Mouse (Mus musculus): ENCODE data around the gene Aoah. TPM values are rescaled to one million over a fixed set of nuclear protein-coding genes. Genes with fewer than 3 reads are reported as not detected.
A peak's percentile ranks its signal among the peaks of the same experiment; 100 is the strongest.

The Aoah gene
- 0.25 and 0.87 TPM in 2 replicates for polyA plus RNA-seq (2015; fragmentation: Nextera tagmentation; extraction: Ambion mirVana)

GRCm38 (mm10) chr13:20793901-20794300, at the start of gene Aoah:
Gene Aoah, plus strand, starts transcription at chr13:20794113.
- 84% methylated on average over 4 of the region's 4 CpGs for WGBS
- Histone ChIP-seq H3K9ac (ENCODE audit: low read depth, low read length) (no peak within 1 kb of the TSS), H3K36me3 (ENCODE audit: control insufficient read depth, insufficient read depth, low read length) (no peaks in the 10 kb centered on the region), H3K27ac (ENCODE audit: low read depth, low read length) (no peak within 1 kb of the TSS), H3K9me3 (ENCODE audit: control insufficient read depth, low read length) (no peaks in the 10 kb centered on the region), H3K4me2 (ENCODE audit: low read length) (no peak within 1 kb of the TSS), H3K27me3 (replicated peaks; ENCODE audit: control insufficient read depth, insufficient read depth, low read length) (no peaks in the 10 kb centered on the region), H3K4me3 (ENCODE audit: low read length) (no peak within 1 kb of the TSS), H3K4me1 (ENCODE audit: control insufficient read depth, insufficient read depth, low read depth, low read length) (no peaks in the 10 kb centered on the region)
- ATAC-seq: no peak

DNA sequence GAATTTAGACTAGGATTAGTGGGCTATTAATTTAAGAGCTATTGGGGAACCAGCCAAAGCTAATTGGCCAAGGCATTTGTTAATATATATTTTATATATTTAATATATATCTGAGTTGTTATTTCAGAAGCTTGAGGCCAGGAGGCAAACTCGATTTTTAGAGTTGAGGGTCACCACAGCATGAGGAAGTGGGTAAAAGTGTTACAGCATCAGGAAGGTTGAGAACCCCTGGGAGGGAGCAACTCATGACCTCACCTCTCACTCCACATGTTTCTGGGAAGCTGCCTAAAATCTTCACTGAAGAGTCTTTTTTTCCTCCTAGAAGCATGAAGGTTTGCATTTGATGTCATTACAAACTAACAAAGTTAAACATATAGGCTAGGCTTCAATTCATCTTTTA, 39.1 kb upstream of the Aoah start:
- no peak overlapping the region for H3K27ac ChIP-seq (ENCODE audit: low read depth, low read length)
- no peaks in the 10 kb centered on the region for H3K36me3 ChIP-seq (ENCODE audit: control insufficient read depth, insufficient read depth, low read length)
- WGBS: 77% methylated on average over 1 of the region's 1 CpGs
- no peak overlapping the region for H3K4me2 ChIP-seq (ENCODE audit: low read length)
- H3K9me3 ChIP-seq (ENCODE audit: control insufficient read depth, low read length): no peaks in the 10 kb centered on the region
- H3K27me3 ChIP-seq (replicated peaks; ENCODE audit: control insufficient read depth, insufficient read depth, low read length): no peaks in the 10 kb centered on the region
- no peaks in the 10 kb centered on the region for H3K4me1 ChIP-seq (ENCODE audit: control insufficient read depth, insufficient read depth, low read depth, low read length)
- no peak overlapping the region for H3K4me3 ChIP-seq (ENCODE audit: low read length)
- no peak for ATAC-seq
- no peak overlapping the region for H3K9ac ChIP-seq (ENCODE audit: low read depth, low read length)

GRCm38 (mm10) chr13:20783648-20784047, 10.3 kb upstream of the Aoah start:
- H3K9me3 ChIP-seq (ENCODE audit: control insufficient read depth, low read length): no peaks in the 10 kb centered on the region
- WGBS: 80% methylated on average over 5 of the region's 5 CpGs

GRCm38 (mm10) chr13:20784060-20784459, 9.9 kb upstream of the Aoah start:
- ATAC-seq: no peak
- 94% methylated on average over 6 of the region's 6 CpGs for WGBS
- H3K27me3 ChIP-seq (replicated peaks; ENCODE audit: control insufficient read depth, insufficient read depth, low read length): no peaks in the 10 kb centered on the region
- no peak overlapping the region for H3K4me2 ChIP-seq (ENCODE audit: low read length)
- H3K27ac ChIP-seq (ENCODE audit: low read depth, low read length): no peak overlapping the region
- no peak overlapping the region for H3K4me3 ChIP-seq (ENCODE audit: low read length)
- H3K4me1 ChIP-seq (ENCODE audit: control insufficient read depth, insufficient read depth, low read depth, low read length): no peaks in the 10 kb centered on the region
- H3K9me3 ChIP-seq (ENCODE audit: control insufficient read depth, low read length): no peaks in the 10 kb centered on the region
- no peaks in the 10 kb centered on the region for H3K36me3 ChIP-seq (ENCODE audit: control insufficient read depth, insufficient read depth, low read length)
- no peak overlapping the region for H3K9ac ChIP-seq (ENCODE audit: low read depth, low read length)

More at GRCm38 (mm10) chr13:20783648-20784047, 10.3 kb upstream of the Aoah start:
- Histone ChIP-seq H3K4me1 (ENCODE audit: control insufficient read depth, insufficient read depth, low read depth, low read length) (no peaks in the 10 kb centered on the region), H3K27ac (ENCODE audit: low read depth, low read length) (no peak overlapping the region), H3K4me2 (ENCODE audit: low read length) (no peak overlapping the region), H3K27me3 (replicated peaks; ENCODE audit: control insufficient read depth, insufficient read depth, low read length) (no peaks in the 10 kb centered on the region), H3K36me3 (ENCODE audit: control insufficient read depth, insufficient read depth, low read length) (no peaks in the 10 kb centered on the region), H3K9ac (ENCODE audit: low read depth, low read length) (no peak overlapping the region), H3K4me3 (ENCODE audit: low read length) (no peak overlapping the region)
- ATAC-seq: no peak

DNA sequence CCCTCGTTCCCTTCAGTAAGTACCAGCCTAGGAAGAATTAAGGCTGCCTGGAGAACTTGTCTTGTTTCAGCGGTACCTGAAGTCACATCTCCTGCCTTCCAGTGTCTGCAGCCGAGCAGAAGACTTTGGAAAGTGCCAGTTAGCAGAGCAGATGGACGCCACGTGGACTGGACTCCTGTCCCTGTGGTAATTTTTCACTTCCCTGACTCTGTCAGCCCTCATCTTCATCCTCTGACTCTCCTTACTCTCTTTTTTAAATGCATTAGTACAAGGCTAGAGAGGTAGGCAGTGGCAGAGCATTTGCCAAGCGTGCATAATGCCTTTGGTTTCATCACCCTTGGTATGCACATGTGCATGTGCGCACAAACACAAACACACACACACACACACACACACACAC, 8.0 kb upstream of the Aoah start:
- H3K4me2 ChIP-seq (ENCODE audit: low read length): no peak overlapping the region
- 74% methylated on average over 7 of the region's 7 CpGs for WGBS
- H3K9me3 ChIP-seq (ENCODE audit: control insufficient read depth, low read length): no peaks in the 10 kb centered on the region
- no peaks in the 10 kb centered on the region for H3K27me3 ChIP-seq (replicated peaks; ENCODE audit: control insufficient read depth, insufficient read depth, low read length)
- H3K27ac ChIP-seq (ENCODE audit: low read depth, low read length): no peak overlapping the region
- H3K36me3 ChIP-seq (ENCODE audit: control insufficient read depth, insufficient read depth, low read length): no peaks in the 10 kb centered on the region
- H3K9ac ChIP-seq (ENCODE audit: low read depth, low read length): no peak overlapping the region
- ATAC-seq: peak; percentile 45; the same call in 1 of the 2 replicates
- no peaks in the 10 kb centered on the region for H3K4me1 ChIP-seq (ENCODE audit: control insufficient read depth, insufficient read depth, low read depth, low read length)
- H3K4me3 ChIP-seq (ENCODE audit: low read length): no peak overlapping the region

DNA sequence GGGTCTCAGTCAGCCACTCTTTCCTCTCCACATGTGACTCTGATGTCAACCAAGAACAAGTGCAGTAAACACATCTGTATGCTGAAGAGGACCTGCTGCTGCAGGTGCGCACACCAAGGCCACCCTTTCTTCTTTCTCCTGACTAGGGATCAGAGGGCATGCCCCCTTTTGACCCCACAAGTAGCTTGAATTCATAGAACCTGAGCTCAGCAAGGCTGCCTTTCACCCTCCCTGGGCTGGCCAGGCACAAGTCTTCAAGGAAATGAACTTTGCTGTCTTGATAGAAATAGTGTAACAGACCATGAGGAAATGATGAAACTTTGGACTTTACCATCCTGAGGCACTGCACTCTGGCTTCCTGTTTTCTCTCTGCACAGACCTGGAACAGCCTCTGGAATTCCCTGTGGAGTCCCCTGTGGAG, 7.1 kb upstream of the Aoah start:
- Histone ChIP-seq H3K9ac (ENCODE audit: low read depth, low read length) (no peak overlapping the region), H3K36me3 (ENCODE audit: control insufficient read depth, insufficient read depth, low read length) (no peaks in the 10 kb centered on the region), H3K27ac (ENCODE audit: low read depth, low read length) (no peak overlapping the region), H3K4me1 (ENCODE audit: control insufficient read depth, insufficient read depth, low read depth, low read length) (no peaks in the 10 kb centered on the region), H3K4me3 (ENCODE audit: low read length) (no peak overlapping the region), H3K27me3 (replicated peaks; ENCODE audit: control insufficient read depth, insufficient read depth, low read length) (no peaks in the 10 kb centered on the region), H3K4me2 (ENCODE audit: low read length) (no peak overlapping the region), H3K9me3 (ENCODE audit: control insufficient read depth, low read length) (no peaks in the 10 kb centered on the region)
- ATAC-seq: no peak
- 76% methylated on average over 1 of the region's 1 CpGs for WGBS

DNA sequence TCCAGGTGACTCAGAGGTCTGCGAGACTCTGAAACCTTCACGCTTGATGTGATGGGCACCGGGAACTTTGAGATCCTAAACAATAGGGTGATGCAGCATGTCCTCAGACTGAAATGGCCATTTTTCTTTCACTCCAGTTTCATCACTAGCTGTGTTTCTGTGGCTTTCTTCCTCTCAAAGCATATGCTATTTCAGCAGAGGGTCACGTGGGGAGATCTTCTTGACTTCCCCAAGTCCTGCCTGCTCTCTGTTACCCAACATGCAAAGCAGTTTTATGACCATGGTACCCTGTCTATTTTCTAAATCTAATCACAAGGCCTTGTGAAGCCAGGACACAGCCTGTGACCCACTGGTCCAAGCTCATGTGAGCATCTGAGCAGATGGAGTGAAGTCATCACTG, 6.0 kb upstream of the Aoah start:
- Histone ChIP-seq H3K4me1 (ENCODE audit: control insufficient read depth, insufficient read depth, low read depth, low read length) (no peaks in the 10 kb centered on the region), H3K4me3 (ENCODE audit: low read length) (no peak overlapping the region), H3K36me3 (ENCODE audit: control insufficient read depth, insufficient read depth, low read length) (no peaks in the 10 kb centered on the region), H3K9me3 (ENCODE audit: control insufficient read depth, low read length) (no peaks in the 10 kb centered on the region), H3K27me3 (replicated peaks; ENCODE audit: control insufficient read depth, insufficient read depth, low read length) (no peaks in the 10 kb centered on the region), H3K4me2 (ENCODE audit: low read length) (no peak overlapping the region), H3K9ac (ENCODE audit: low read depth, low read length) (no peak overlapping the region), H3K27ac (ENCODE audit: low read depth, low read length) (no peak overlapping the region)
- no peak for ATAC-seq
- 77% methylated on average over 4 of the region's 4 CpGs for WGBS

DNA sequence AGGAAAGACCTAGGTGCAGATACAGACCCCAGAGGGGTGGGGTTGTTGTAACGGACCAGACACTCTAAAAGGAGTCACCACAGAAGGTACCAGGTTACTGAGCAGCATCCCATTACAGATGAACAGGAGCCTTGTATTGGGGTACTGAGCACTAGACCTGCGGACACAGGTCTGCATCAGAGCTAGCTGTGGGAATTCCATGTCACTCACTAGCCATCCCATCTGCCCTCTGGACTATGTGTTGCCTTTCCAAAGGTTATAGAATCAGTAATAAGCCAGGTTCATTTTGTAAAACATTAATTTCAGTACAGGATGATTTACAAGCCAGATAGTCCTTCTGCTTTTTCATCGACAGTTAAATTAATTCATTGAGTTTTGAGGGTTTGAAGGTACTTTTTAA, 2.7 kb downstream of the Aoah start:
- Histone ChIP-seq H3K27me3 (replicated peaks; ENCODE audit: control insufficient read depth, insufficient read depth, low read length) (no peaks in the 10 kb centered on the region), H3K9ac (ENCODE audit: low read depth, low read length) (no peak overlapping the region), H3K4me2 (ENCODE audit: low read length) (no peak overlapping the region), H3K36me3 (ENCODE audit: control insufficient read depth, insufficient read depth, low read length) (no peaks in the 10 kb centered on the region), H3K9me3 (ENCODE audit: control insufficient read depth, low read length) (no peaks in the 10 kb centered on the region), H3K4me1 (ENCODE audit: control insufficient read depth, insufficient read depth, low read depth, low read length) (no peaks in the 10 kb centered on the region), H3K27ac (ENCODE audit: low read depth, low read length) (no peak overlapping the region), H3K4me3 (ENCODE audit: low read length) (no peak overlapping the region)
- 89% methylated on average over 3 of the region's 3 CpGs for whole genome bisulfite sequencing
- no peak for ATAC-seq

DNA sequence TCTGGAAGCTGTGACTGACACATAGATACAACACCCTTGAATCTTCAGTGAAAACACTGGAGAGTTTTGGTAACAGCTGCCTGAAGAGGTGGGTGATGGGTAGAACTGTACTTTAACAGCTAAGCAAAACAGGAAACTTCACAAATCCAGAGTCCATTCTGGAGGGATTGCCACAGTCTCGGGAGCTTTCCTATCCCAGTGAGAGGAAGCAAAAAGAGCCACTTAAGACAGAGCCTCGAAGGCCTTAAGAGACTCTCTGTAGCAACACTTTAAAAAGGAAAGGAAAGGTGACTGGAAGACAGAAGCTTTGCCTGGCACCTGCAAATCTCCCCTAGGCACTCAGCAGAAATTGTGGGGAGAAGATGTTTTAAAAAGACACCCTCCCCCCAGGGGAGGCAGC, 4.6 kb downstream of the Aoah start:
- Histone ChIP-seq H3K9me3 (ENCODE audit: control insufficient read depth, low read length) (no peaks in the 10 kb centered on the region), H3K4me1 (ENCODE audit: control insufficient read depth, insufficient read depth, low read depth, low read length) (no peaks in the 10 kb centered on the region), H3K9ac (ENCODE audit: low read depth, low read length) (no peak overlapping the region), H3K27me3 (replicated peaks; ENCODE audit: control insufficient read depth, insufficient read depth, low read length) (no peaks in the 10 kb centered on the region), H3K4me3 (ENCODE audit: low read length) (no peak overlapping the region), H3K36me3 (ENCODE audit: control insufficient read depth, insufficient read depth, low read length) (no peaks in the 10 kb centered on the region), H3K27ac (ENCODE audit: low read depth, low read length) (no peak overlapping the region), H3K4me2 (ENCODE audit: low read length) (no peak overlapping the region)
- 66% methylated on average over 2 of the region's 2 CpGs for WGBS
- no peak for ATAC-seq

- Histone ChIP-seq H3K4me1 (ENCODE audit: control insufficient read depth, insufficient read depth, low read depth, low read length) (no peaks in the 10 kb centered on the region), H3K36me3 (ENCODE audit: control insufficient read depth, insufficient read depth, low read length) (no peaks in the 10 kb centered on the region), H3K27me3 (replicated peaks; ENCODE audit: control insufficient read depth, insufficient read depth, low read length) (no peaks in the 10 kb centered on the region), H3K4me2 (ENCODE audit: low read length) (no peak overlapping the region), H3K27ac (ENCODE audit: low read depth, low read length) (no peak overlapping the region), H3K9me3 (ENCODE audit: control insufficient read depth, low read length) (no peaks in the 10 kb centered on the region), H3K9ac (ENCODE audit: low read depth, low read length) (no peak overlapping the region), H3K4me3 (ENCODE audit: low read length) (no peak overlapping the region)
- WGBS: 75% methylated on average over 3 of the region's 3 CpGs
- ATAC-seq: no peak
Observed at GRCm38 (mm10) chr13:20799772-20800171, 5.9 kb downstream of the Aoah start.

All from hindbrain, embryonic 16.5 days (tissue).